8 mouse cellular contexts compared by ENCODE assay signal in genomic region chr7:66135644-66136043, GRCm38 (mm10). TPM values are rescaled to one million over a fixed set of nuclear protein-coding genes. Genes with fewer than 3 reads are reported as not detected.
DNase-seq lines count a peak whose midpoint lies in the region; ATAC-seq and TF ChIP-seq lines count a peak whose summit lies in the region.

No protein-coding gene starts in this region.

- no peak for DNase-seq in heart, adult 2 months
- no peak for DNase-seq in heart, embryonic 10.5 days (ENCODE audit: low spot score)
- DNase-seq in midbrain, postnatal 0 days (ENCODE audit: low spot score) = no peak
- DNase-seq in liver, embryonic 11.5 days (ENCODE audit: low spot score) = no peak
- DNase-seq in stomach, postnatal 0 days (ENCODE audit: low spot score) = no peak
- DNase-seq in urinary bladder, postnatal 25 days (ENCODE audit: low spot score) = no peak
- no peak for DNase-seq in frontal cortex, adult 2 months (ENCODE audit: extremely low spot score in 1 of 2, low spot score in 1 of 2)

- H3K36me3 ChIP-seq in heart, adult 2 months (ENCODE audit: control insufficient read depth, insufficient read depth, low read length) = peaks cover 7% of the 10 kb centered on the region
- peaks cover 27% of the 10 kb centered on the region for H3K36me3 ChIP-seq in heart, embryonic 10.5 days
- H3K36me3 ChIP-seq in midbrain, embryonic 15.5 days (replicated peaks) = 0 out of 2 replicates have a peak, but pooled peaks cover 3% of the 10 kb centered on the region
- no peaks in the 10 kb centered on the region for H3K36me3 ChIP-seq in midbrain, postnatal 0 days (ENCODE audit: insufficient read depth, low read length)
- H3K36me3 ChIP-seq in liver, embryonic 11.5 days (ENCODE audit: control insufficient read depth, insufficient read depth, low read length) = peaks cover 14% of the 10 kb centered on the region
- no peaks in the 10 kb centered on the region; the same call in 1 of the 2 replicates for H3K36me3 ChIP-seq in stomach, postnatal 0 days (ENCODE audit: control insufficient read depth, insufficient read depth, low read length)

- peak overlapping the region; percentile 46 for H3K27ac ChIP-seq in heart, adult 2 months
- H3K27ac ChIP-seq in heart, embryonic 10.5 days = no peak overlapping the region
- peak overlapping the region; percentile 48; the same call in 1 of the 2 replicates for H3K27ac ChIP-seq in midbrain, embryonic 15.5 days
- no peak overlapping the region for H3K27ac ChIP-seq in midbrain, postnatal 0 days (ENCODE audit: low read depth, low read length)
- H3K27ac ChIP-seq in liver, embryonic 11.5 days (ENCODE audit: low read depth, low read length) = peak overlapping the region; percentile 28; the same call in 1 of the 2 replicates
- peak overlapping the region; percentile 82 for H3K27ac ChIP-seq in stomach, postnatal 0 days (replicated peaks)

- ATAC-seq in midbrain, embryonic 15.5 days (replicated peaks) = 0 out of 2 replicates have a peak, but pooled peaks have one; percentile 19
- no peak for ATAC-seq in midbrain, postnatal 0 days (ENCODE audit: low FRiP score)
- ATAC-seq in liver, embryonic 11.5 days (replicated peaks; ENCODE audit: low FRiP score) = no peak
- ATAC-seq in stomach, postnatal 0 days (ENCODE audit: low FRiP score, low TSS enrichment) = 0 out of 2 replicates have a peak, but pooled peaks have one; percentile 8

- no peak for TF ChIP-seq EP300 in heart, adult 2 months (IDR thresholded peaks at IDR 0.05; ENCODE audit: insufficient read depth, low read depth, low read length)
- TF ChIP-seq EP300 in stomach, postnatal 0 days (optimal IDR thresholded peaks at IDR 0.05) = no peak

- no peaks in the 10 kb centered on the region for H3K79me2 ChIP-seq in heart, adult 2 months (replicated peaks; ENCODE audit: control insufficient read depth, insufficient read depth, low read length)

- no peaks in the 10 kb centered on the region for H3K9me3 ChIP-seq in heart, embryonic 10.5 days
- no peaks in the 10 kb centered on the region for H3K9me3 ChIP-seq in midbrain, embryonic 15.5 days
- no peaks in the 10 kb centered on the region for H3K9me3 ChIP-seq in midbrain, postnatal 0 days (ENCODE audit: low read length)
- H3K9me3 ChIP-seq in liver, embryonic 11.5 days (ENCODE audit: control insufficient read depth, low read length) = no peaks in the 10 kb centered on the region
- H3K9me3 ChIP-seq in stomach, postnatal 0 days (ENCODE audit: control insufficient read depth, low read length) = no peaks in the 10 kb centered on the region

- H3K4me3 ChIP-seq in heart, adult 2 months = no peak overlapping the region
- no peak overlapping the region for H3K4me3 ChIP-seq in heart, embryonic 10.5 days
- H3K4me3 ChIP-seq in midbrain, embryonic 15.5 days = no peak overlapping the region
- H3K4me3 ChIP-seq in midbrain, postnatal 0 days (ENCODE audit: low read depth, low read length) = no peak overlapping the region
- no peak overlapping the region for H3K4me3 ChIP-seq in liver, embryonic 11.5 days (ENCODE audit: low read depth, low read length)
- H3K4me3 ChIP-seq in stomach, postnatal 0 days (ENCODE audit: low read depth, low read length) = no peak overlapping the region

- H3K9ac ChIP-seq in heart, adult 2 months (ENCODE audit: low read depth, low read length) = no peak overlapping the region
- no peak overlapping the region for H3K9ac ChIP-seq in midbrain, embryonic 15.5 days
- no peak overlapping the region for H3K9ac ChIP-seq in midbrain, postnatal 0 days (replicated peaks; ENCODE audit: low read length, poor library complexity, severe bottlenecking)
- no peak overlapping the region for H3K9ac ChIP-seq in liver, embryonic 11.5 days (ENCODE audit: low read depth, low read length)
- H3K9ac ChIP-seq in stomach, postnatal 0 days (ENCODE audit: low read length) = no peak overlapping the region

- TF ChIP-seq CTCF in heart, adult 2 months (IDR thresholded peaks at IDR 0.05) = no peak
- no peak for TF ChIP-seq CTCF in midbrain, postnatal 0 days (IDR thresholded peaks at IDR 0.05)
- no peak for TF ChIP-seq CTCF in stomach, postnatal 0 days (IDR thresholded peaks at IDR 0.05; ENCODE audit: low read depth)

- intact Hi-C loops in heart, adult 2 months (cut with DNase I) = no loop called here

- no peaks in the 10 kb centered on the region for H3K27me3 ChIP-seq in heart, adult 2 months (ENCODE audit: control insufficient read depth, insufficient read depth, low read length)
- no peaks in the 10 kb centered on the region for H3K27me3 ChIP-seq in heart, embryonic 10.5 days (ENCODE audit: insufficient read depth, poor library complexity, severe bottlenecking)
- no peaks in the 10 kb centered on the region for H3K27me3 ChIP-seq in midbrain, embryonic 15.5 days (replicated peaks)
- no peaks in the 10 kb centered on the region for H3K27me3 ChIP-seq in midbrain, postnatal 0 days (ENCODE audit: insufficient read depth, low read length)
- no peaks in the 10 kb centered on the region for H3K27me3 ChIP-seq in liver, embryonic 11.5 days (replicated peaks; ENCODE audit: control insufficient read depth, insufficient read depth, low read length)
- no peaks in the 10 kb centered on the region for H3K27me3 ChIP-seq in stomach, postnatal 0 days (ENCODE audit: control insufficient read depth, insufficient read depth, low read length)

- no peak for TF ChIP-seq POLR2A in heart, adult 2 months (IDR thresholded peaks at IDR 0.05; ENCODE audit: insufficient read depth, low read depth, low read length)

- peaks cover 9% of the 10 kb centered on the region for H3K4me1 ChIP-seq in heart, adult 2 months (ENCODE audit: control insufficient read depth, insufficient read depth, low read length)
- H3K4me1 ChIP-seq in heart, embryonic 10.5 days = peaks cover 28% of the 10 kb centered on the region
- H3K4me1 ChIP-seq in midbrain, embryonic 15.5 days = peaks cover 35% of the 10 kb centered on the region
- H3K4me1 ChIP-seq in midbrain, postnatal 0 days (ENCODE audit: insufficient read depth, low read length) = peaks cover 9% of the 10 kb centered on the region
- peaks cover 52% of the 10 kb centered on the region for H3K4me1 ChIP-seq in liver, embryonic 11.5 days (replicated peaks; ENCODE audit: control insufficient read depth, insufficient read depth, low read length)
- H3K4me1 ChIP-seq in stomach, postnatal 0 days (replicated peaks; ENCODE audit: control insufficient read depth, insufficient read depth) = peaks cover 2% of the 10 kb centered on the region; the same call in 1 of the 2 replicates

- WGBS in heart, adult 2 months = 50% methylated on average over 3 of the region's 3 CpGs
- 89% methylated on average over 3 of the region's 3 CpGs for WGBS in heart, embryonic 10.5 days
- 77% methylated on average over 3 of the region's 3 CpGs for WGBS in midbrain, embryonic 15.5 days
- 61% methylated on average over 3 of the region's 3 CpGs for WGBS in midbrain, postnatal 0 days
- 86% methylated on average over 3 of the region's 3 CpGs for WGBS in liver, embryonic 11.5 days
- WGBS in stomach, postnatal 0 days = 81% methylated on average over 3 of the region's 3 CpGs

- H3K4me2 ChIP-seq in midbrain, embryonic 15.5 days = no peak overlapping the region
- no peak overlapping the region for H3K4me2 ChIP-seq in midbrain, postnatal 0 days (ENCODE audit: low read depth, low read length, poor library complexity, severe bottlenecking)
- H3K4me2 ChIP-seq in liver, embryonic 11.5 days = no peak overlapping the region
- H3K4me2 ChIP-seq in stomach, postnatal 0 days (replicated peaks; ENCODE audit: low read depth) = no peak overlapping the region

RNA-seq across cellular contexts. Expression of gene Chsy1, which starts 26.3 kb away (rescaled TPM):
- total RNA-seq in heart, adult 2 months (2021) = 10 to 100 TPM; 12.3 to 13.4 TPM
- 4.8 and 7.5 TPM in 2 replicates for polyA plus RNA-seq in heart, adult 2 months (2012; rRNA removed)
- 12.6 and 21.0 TPM in 2 replicates for polyA plus RNA-seq in heart, embryonic 10.5 days (2016; fragmentation: Nextera tagmentation; extraction: Ambion mirVana)
- 10.0 and 10.7 TPM in 2 replicates for polyA plus RNA-seq in midbrain, embryonic 15.5 days (2015; fragmentation: Nextera tagmentation; extraction: Ambion mirVana)
- total RNA-seq in midbrain, postnatal 0 days (2014; rRNA removed) = 38.9 and 40.3 TPM in 2 replicates
- 6.8 and 7.2 TPM in 2 replicates for polyA plus RNA-seq in midbrain, postnatal 0 days (2015; fragmentation: Nextera tagmentation; extraction: Ambion mirVana)
- polyA plus RNA-seq in liver, embryonic 11.5 days (2014; fragmentation: Nextera tagmentation; extraction: Ambion mirVana) = 22.4 and 23.1 TPM in 2 replicates
- 5.8 and 6.1 TPM in 2 replicates for polyA plus RNA-seq in stomach, postnatal 0 days (2015; fragmentation: Nextera tagmentation; extraction: Ambion mirVana)
- polyA plus RNA-seq in frontal cortex, adult 2 months (2012; rRNA removed) = 10.4 TPM in 2 replicates

RNA-seq across cellular contexts. Expression of gene Selenos, which starts 56.2 kb away (rescaled TPM):
- total RNA-seq in heart, adult 2 months (2021) = 10 to 100 TPM; 34.1 to 43.7 TPM
- 32.5 and 43.5 TPM in 2 replicates for polyA plus RNA-seq in heart, adult 2 months (2012; rRNA removed)
- polyA plus RNA-seq in heart, embryonic 10.5 days (2016; fragmentation: Nextera tagmentation; extraction: Ambion mirVana) = 88.5 and 109 TPM in 2 replicates
- 80.2 and 84.7 TPM in 2 replicates for polyA plus RNA-seq in midbrain, embryonic 15.5 days (2015; fragmentation: Nextera tagmentation; extraction: Ambion mirVana)
- total RNA-seq in midbrain, postnatal 0 days (2014; rRNA removed) = 24.1 and 46.7 TPM in 2 replicates
- 116 and 125 TPM in 2 replicates for polyA plus RNA-seq in midbrain, postnatal 0 days (2015; fragmentation: Nextera tagmentation; extraction: Ambion mirVana)
- 103 and 110 TPM in 2 replicates for polyA plus RNA-seq in liver, embryonic 11.5 days (2014; fragmentation: Nextera tagmentation; extraction: Ambion mirVana)
- 143 TPM in 2 replicates for polyA plus RNA-seq in stomach, postnatal 0 days (2015; fragmentation: Nextera tagmentation; extraction: Ambion mirVana)
- polyA plus RNA-seq in frontal cortex, adult 2 months (2012; rRNA removed) = 81.5 and 83.9 TPM in 2 replicates

Comparison
In these comparisons a context has a peak if more than half of its experiments do, and no peak if none do; other contexts are left out.
1. H3K27ac ChIP-seq: peak in heart, adult 2 months (single experiment), midbrain, embryonic 15.5 days (single experiment), liver, embryonic 11.5 days (single experiment) and stomach, postnatal 0 days (single experiment); none in heart, embryonic 10.5 days (single experiment) and midbrain, postnatal 0 days (single experiment).
2. ATAC-seq: peak in midbrain, embryonic 15.5 days (single experiment) and stomach, postnatal 0 days (single experiment); none in midbrain, postnatal 0 days (single experiment) and liver, embryonic 11.5 days (single experiment).